Mouse (Mus musculus) cerebellum, adult 2 months (tissue): ENCODE measurements at regions not wholly inside any gene's neighbourhood (a gene's known extent, or its start where the extent isn't known, plus 50 kb on each side); places are given as distances from the start of the nearest gene placed in this dataset.

Source experiments
- DNase-seq, 2 experiments: peaks; one replicate each; pipeline ENCODE4 v3.0.0; 2021
- H3K27ac ChIP-seq: fragments of 200-500 bp; 2 replicates; pipeline ENCODE4 v1.5.1; 2012; ENCODE audit warnings: low read length, control low read depth, inconsistent platforms; ENCODE audit not compliant: insufficient read depth
- H3K27me3 ChIP-seq: fragments of 200-500 bp; 2 replicates; pipeline ENCODE4 v1.6.1; 2012; ENCODE audit warnings: inconsistent platforms, mild to moderate bottlenecking, low read length, moderate library complexity; ENCODE audit not compliant: control insufficient read depth, insufficient read depth
- H3K4me1 ChIP-seq: fragments of 200-500 bp; 2 replicates; pipeline ENCODE4 v1.6.1; 2011; ENCODE audit warnings: low read length; ENCODE audit not compliant: control insufficient read depth, insufficient read depth
- H3K4me3 ChIP-seq: fragments of 200-500 bp; replicated peaks from 2 replicates; pipeline ENCODE3; 2011; ENCODE audit warnings: mild to moderate bottlenecking, low read depth, low read length, control low read depth; ENCODE audit not compliant: insufficient read depth
- CTCF ChIP-seq: fragments of 200-500 bp; IDR thresholded peaks from 2 replicates; pipeline ENCODE4 v1.5.1; 2011; ENCODE audit warnings: low read depth, mild to moderate bottlenecking, control low read depth, low read length, moderate library complexity, borderline replicate concordance; ENCODE audit not compliant: insufficient read depth
- POLR2A ChIP-seq: fragments of 200-500 bp; IDR thresholded peaks from 2 replicates; pipeline ENCODE4 v1.6.1; 2011; ENCODE audit warnings: low read length, control low read depth, borderline replicate concordance; ENCODE audit not compliant: insufficient read depth
- WGBS: fragments of 180-500 bp; shearing (Covaris S2); methylation state at CpG from one replicate; pipeline ENCODE4 v1.1.7; 2018; 5-methylcytosine and 5-hydroxymethylcytosine counted together

DNA sequence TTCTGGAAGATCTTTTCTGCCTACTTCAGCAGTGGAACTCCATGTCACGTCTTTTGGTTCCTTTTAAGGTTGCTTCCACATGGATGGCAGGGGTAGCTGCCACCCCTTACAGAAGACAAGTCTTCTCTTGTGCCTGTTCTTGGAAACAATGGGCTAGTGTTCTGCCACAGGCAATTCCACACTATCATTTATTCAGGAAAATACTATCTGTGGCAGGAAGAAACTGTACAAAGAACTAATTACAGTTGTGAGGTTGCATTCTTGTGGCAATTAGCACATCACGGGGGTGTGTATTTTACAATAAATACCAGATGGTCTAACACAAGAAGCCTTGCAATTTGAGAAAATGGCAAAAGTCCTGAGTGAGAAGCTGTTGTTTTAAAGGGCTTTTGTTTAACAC is 489.8 kb downstream of the Ccdc50 start:
- Histone ChIP-seq H3K27me3 (no peaks in the 10 kb centered on the region), H3K27ac (no peak overlapping the region), H3K4me3 (no peak overlapping the region), H3K4me1 (no peaks in the 10 kb centered on the region)
- no peak for DNase-seq
- 53% methylated on average over 2 of the region's 2 CpGs for WGBS
- TF ChIP-seq CTCF (no peak), POLR2A (no peak)

DNA sequence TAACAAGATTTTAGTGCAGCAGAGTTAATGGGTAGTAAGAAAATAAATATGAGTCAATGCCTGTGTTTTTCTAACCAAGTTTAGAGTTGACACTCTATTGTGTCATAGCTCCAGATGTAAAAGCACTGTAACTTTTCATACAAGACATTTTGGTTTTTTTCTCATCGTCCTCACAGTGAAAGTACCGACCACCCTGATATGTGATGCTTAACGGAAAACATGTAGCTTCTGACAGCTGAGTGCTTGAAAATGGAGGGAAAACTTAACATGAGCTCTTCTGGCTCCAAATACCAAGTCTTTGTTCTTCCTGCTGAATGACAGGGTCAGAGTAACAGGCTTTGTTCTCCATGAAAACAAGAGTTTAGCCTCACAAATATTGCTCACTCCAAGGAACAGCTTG is 490.3 kb downstream of the Ccdc50 start:
- H3K27ac ChIP-seq = no peak overlapping the region
- no peak for DNase-seq
- no peaks in the 10 kb centered on the region for H3K4me1 ChIP-seq
- no peak for TF ChIP-seq POLR2A
- TF ChIP-seq CTCF = no peak
- no peaks in the 10 kb centered on the region for H3K27me3 ChIP-seq
- WGBS = 40% methylated on average over 3 of the region's 3 CpGs
- no peak overlapping the region for H3K4me3 ChIP-seq

DNA sequence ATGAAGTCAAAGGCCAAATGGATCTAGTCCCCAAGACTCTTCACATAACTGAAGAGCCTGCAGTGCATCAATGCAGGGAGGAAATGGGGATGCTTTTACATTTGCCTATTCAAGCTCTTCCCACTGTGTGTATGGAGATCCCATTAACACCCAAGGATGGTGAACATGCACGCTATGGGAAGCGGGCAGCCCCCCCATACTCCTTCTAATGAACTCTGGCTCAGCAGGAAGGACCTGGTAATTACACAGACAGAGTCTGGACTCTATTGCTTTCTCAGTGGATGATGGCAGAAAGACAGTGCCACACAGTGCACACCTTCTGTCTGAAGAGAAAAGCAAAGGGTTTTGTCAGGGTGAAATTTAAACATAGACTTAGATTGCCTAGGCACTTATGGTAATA is 495.7 kb downstream of the Ccdc50 start:
- H3K27me3 ChIP-seq = no peaks in the 10 kb centered on the region
- no peak for TF ChIP-seq CTCF
- no peak for TF ChIP-seq POLR2A
- WGBS = 13% methylated on average over 2 of the region's 2 CpGs
- H3K27ac ChIP-seq = no peak overlapping the region
- no peak overlapping the region for H3K4me3 ChIP-seq
- H3K4me1 ChIP-seq = no peaks in the 10 kb centered on the region
- no peak for DNase-seq

DNA sequence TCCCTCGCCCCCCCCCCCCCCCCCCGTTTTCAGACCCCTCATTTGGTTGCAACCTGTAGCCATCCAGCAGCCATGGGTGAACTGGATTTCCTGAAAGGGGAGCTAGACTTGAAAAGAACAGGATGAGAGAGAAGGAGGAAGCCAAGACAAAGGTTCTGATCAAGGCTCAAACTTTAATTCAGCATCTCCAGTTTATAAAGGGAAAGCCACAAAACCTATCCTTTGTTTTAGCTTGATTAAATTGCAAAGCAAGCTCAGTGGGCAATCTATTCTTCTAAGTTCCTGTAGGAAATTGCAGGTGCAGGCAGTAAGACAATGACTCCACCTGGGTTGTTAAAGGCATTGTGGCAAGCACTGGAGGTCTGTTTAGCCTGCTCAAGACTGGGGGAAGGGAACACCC is 517.4 kb downstream of the Ccdc50 start:
- Histone ChIP-seq H3K27ac (no peak overlapping the region), H3K4me3 (no peak overlapping the region), H3K4me1 (no peaks in the 10 kb centered on the region), H3K27me3 (no peaks in the 10 kb centered on the region; the same call in 1 of the 2 replicates)
- TF ChIP-seq POLR2A = no peak
- TF ChIP-seq CTCF = no peak
- 0% methylated on average over 2 of the region's 2 CpGs for WGBS
- no peak for DNase-seq

DNA sequence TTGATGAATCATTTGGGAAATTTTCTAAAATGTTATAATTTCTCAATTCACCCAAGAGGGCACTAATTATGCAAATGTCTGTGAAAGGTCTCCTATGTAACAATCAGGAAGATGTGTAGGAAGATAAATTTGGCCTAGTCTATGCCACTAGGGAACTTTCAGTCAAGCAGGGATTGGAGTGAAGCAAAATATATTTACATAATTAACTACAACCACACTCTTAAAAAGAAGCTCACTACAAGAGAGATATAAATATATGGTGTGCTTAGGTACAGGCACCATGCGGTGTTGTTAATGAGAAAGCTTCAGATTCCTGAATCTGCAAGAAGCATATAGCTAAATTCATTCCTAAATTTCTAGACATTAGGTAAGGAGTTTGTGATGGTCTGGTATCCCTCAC is 526.8 kb downstream of the Ccdc50 start:
- H3K4me1 ChIP-seq = no peaks in the 10 kb centered on the region
- no peak overlapping the region for H3K4me3 ChIP-seq
- no peak for DNase-seq
- no peak overlapping the region for H3K27ac ChIP-seq
- 98% methylated on average over 1 of the region's 1 CpGs for WGBS
- TF ChIP-seq POLR2A (no peak), CTCF (no peak)
- no peaks in the 10 kb centered on the region for H3K27me3 ChIP-seq

GRCm38 (mm10) chr16:27925528-27926360 is 537.1 kb downstream of the Ccdc50 start:
- Histone ChIP-seq H3K27me3 (no peaks in the 10 kb centered on the region), H3K27ac (no peak overlapping the region), H3K4me1 (no peaks in the 10 kb centered on the region), H3K4me3 (no peak overlapping the region)
- DNase-seq = no peak
- TF ChIP-seq CTCF = no peak
- no peak for TF ChIP-seq POLR2A
- WGBS = 67% methylated on average over 7 of the region's 7 CpGs

DNA sequence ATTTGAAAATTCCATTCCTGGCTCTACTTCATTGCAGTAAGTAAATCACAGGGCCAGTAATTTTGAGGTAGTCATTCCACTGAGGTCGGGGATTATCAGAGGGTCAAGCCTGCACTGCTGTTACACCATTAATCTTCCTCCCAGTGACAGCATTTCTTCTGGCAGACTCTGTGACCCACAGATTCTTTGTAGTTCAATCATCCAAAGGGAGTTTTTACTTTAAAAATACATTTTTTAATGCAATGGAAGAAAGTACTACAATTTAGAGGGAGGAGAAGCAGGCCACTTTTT is 537.6 kb downstream of the Ccdc50 start:
- no peaks in the 10 kb centered on the region for H3K4me1 ChIP-seq
- TF ChIP-seq POLR2A = no peak
- TF ChIP-seq CTCF = no peak
- DNase-seq = no peak
- H3K27me3 ChIP-seq = no peaks in the 10 kb centered on the region
- 63% methylated on average over 1 of the region's 1 CpGs for WGBS
- H3K27ac ChIP-seq = no peak overlapping the region
- no peak overlapping the region for H3K4me3 ChIP-seq

DNA sequence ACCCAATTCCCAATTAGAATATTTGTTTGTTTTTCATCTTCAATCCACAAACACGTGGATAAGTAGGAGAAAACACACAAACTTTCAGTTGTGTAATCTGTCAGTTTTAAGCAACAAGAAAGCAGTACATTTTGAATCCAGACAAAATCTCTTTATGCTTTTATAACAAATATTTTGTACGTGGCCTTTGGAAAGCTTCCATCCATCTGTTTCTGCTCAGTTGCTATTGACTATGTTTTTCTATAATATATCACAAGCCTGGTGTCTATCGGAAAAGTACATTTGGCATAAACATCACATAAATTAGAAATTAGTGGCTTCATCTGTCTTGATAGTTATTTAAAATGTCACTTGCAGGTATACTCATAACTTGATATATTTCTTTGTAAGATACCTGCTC is 560.6 kb downstream of the Ccdc50 start:
- Histone ChIP-seq H3K27me3 (no peaks in the 10 kb centered on the region), H3K27ac (no peak overlapping the region), H3K4me1 (no peaks in the 10 kb centered on the region), H3K4me3 (no peak overlapping the region)
- TF ChIP-seq POLR2A (no peak), CTCF (no peak)
- 61% methylated on average over 3 of the region's 3 CpGs for WGBS
- no peak for DNase-seq
